Mouse (Mus musculus) liver, adult 2 months (tissue): ENCODE measurements around the gene Olfr123. TPM values are rescaled to one million over a fixed set of nuclear protein-coding genes. Genes with fewer than 3 reads are reported as not detected.

ENCODE experiments used
- DNase-seq: peaks from one replicate; pipeline ENCODE4 v3.0.0-alpha.2; 2011; ENCODE audit warnings: low read depth, low spot score; ENCODE audit errors: extremely low read depth
- H3K27ac ChIP-seq: fragments of 200-500 bp; replicated peaks from 2 replicates; pipeline ENCODE4 v1.5.1; 2012; ENCODE audit warnings: low read depth, mild to moderate bottlenecking, control low read depth, inconsistent platforms, low read length; ENCODE audit not compliant: insufficient read depth
- H3K27me3 ChIP-seq: fragments of 200-500 bp; 2 replicates; pipeline ENCODE4 v1.6.1; 2012; ENCODE audit warnings: mild to moderate bottlenecking, moderate library complexity, low read length, inconsistent platforms; ENCODE audit not compliant: control insufficient read depth, insufficient read depth
- H3K36me3 ChIP-seq: fragments of 200-500 bp; 2 replicates; pipeline ENCODE4 v1.6.1; 2012; ENCODE audit warnings: low read length, inconsistent platforms; ENCODE audit not compliant: control insufficient read depth, insufficient read depth
- H3K4me1 ChIP-seq: fragments of 200-500 bp; 2 replicates; pipeline ENCODE4 v1.6.1; 2011; ENCODE audit warnings: low read length; ENCODE audit not compliant: control insufficient read depth, insufficient read depth
- H3K4me3 ChIP-seq: fragments of 200-500 bp; 2 replicates; pipeline ENCODE4 v1.5.1; 2011; ENCODE audit warnings: low read depth, mild to moderate bottlenecking, control low read depth, low read length, moderate library complexity; ENCODE audit not compliant: insufficient read depth
- H3K79me2 ChIP-seq: fragments of 200-500 bp; 2 replicates; pipeline ENCODE4 v1.6.1; 2012; ENCODE audit warnings: inconsistent platforms, mild to moderate bottlenecking, low read length, moderate library complexity; ENCODE audit not compliant: control insufficient read depth, insufficient read depth
- H3K9ac ChIP-seq: fragments of 200-500 bp; 2 replicates; pipeline ENCODE4 v1.6.1; 2012; ENCODE audit warnings: low read depth, mild to moderate bottlenecking, control low read depth, inconsistent platforms, low read length
- CTCF ChIP-seq: fragments of 200-500 bp; IDR thresholded peaks from 2 replicates; pipeline ENCODE4 v1.5.1; 2011; ENCODE audit warnings: low read depth, low read length, control low read depth
- POLR2A ChIP-seq: fragments of 200-500 bp; IDR thresholded peaks from 2 replicates; pipeline ENCODE4 v1.6.1; 2011; ENCODE audit warnings: low read length, control low read depth; ENCODE audit not compliant: insufficient read depth; ENCODE audit errors: extremely low read depth
- WGBS: fragments of 180-500 bp; shearing (Covaris S2); methylation state at CpG from one replicate; pipeline ENCODE4 v1.1.7; 2018; 5-methylcytosine and 5-hydroxymethylcytosine counted together
- polyA plus RNA-seq: library from polyadenylated mRNA; depleted of rRNA; stranded (reverse); fragments of >200 nt; gene quantifications from 2 replicates; pipeline ENCODE4 v1.2.3, GENCODE M21; 2012; rRNA removed
- total RNA-seq: library from RNA; depleted of rRNA; stranded (reverse); fragments of >200 nt; gene quantifications from 2 replicates; pipeline ENCODE4 v1.2.3, GENCODE M21; 2014; rRNA removed

Olfr123 gene
- total RNA-seq (not detected in 2 replicates), polyA plus RNA-seq (not detected in 2 replicates)

- H3K36me3 ChIP-seq = no peaks in the 10 kb centered on the region
- H3K9ac ChIP-seq = no peak within 1 kb of the TSS
- no peak within 1 kb of the TSS for H3K4me3 ChIP-seq
- WGBS = 87% methylated on average over 2 of the region's 2 CpGs
- no peaks in the 10 kb centered on the region for H3K79me2 ChIP-seq
- H3K27ac ChIP-seq = no peak within 1 kb of the TSS
- H3K27me3 ChIP-seq = no peaks in the 10 kb centered on the region
- no peak for TF ChIP-seq CTCF
- TF ChIP-seq POLR2A = no peak
- H3K4me1 ChIP-seq = no peaks in the 10 kb centered on the region
- no peak for DNase-seq
Measured at GRCm38 (mm10) chr17:37793229-37793628, at the start of gene Olfr123. TSS of gene Olfr123 (plus strand) at chr17:37793529.

GRCm38 (mm10) chr17:37768307-37768706 lies 25.0 kb upstream of the Olfr123 start, which contains the start of gene Olfr122:
TSS of gene Olfr122 (plus strand) at chr17:37768607.
- Histone ChIP-seq H3K9ac (no peak within 1 kb of the TSS), H3K27me3 (no peaks in the 10 kb centered on the region), H3K4me3 (no peak within 1 kb of the TSS), H3K4me1 (no peaks in the 10 kb centered on the region), H3K36me3 (no peaks in the 10 kb centered on the region), H3K79me2 (no peaks in the 10 kb centered on the region), H3K27ac (no peak within 1 kb of the TSS)
- no peak for TF ChIP-seq POLR2A
- no peak for TF ChIP-seq CTCF
- WGBS = 73% methylated on average over 4 of the region's 4 CpGs
- DNase-seq = no peak

- Histone ChIP-seq H3K79me2 (no peaks in the 10 kb centered on the region), H3K27me3 (no peaks in the 10 kb centered on the region), H3K36me3 (no peaks in the 10 kb centered on the region), H3K9ac (no peak within 1 kb of the TSS), H3K4me1 (no peaks in the 10 kb centered on the region), H3K27ac (no peak within 1 kb of the TSS), H3K4me3 (no peak within 1 kb of the TSS)
- DNase-seq = no peak
- TF ChIP-seq CTCF (no peak), POLR2A (no peak)
- 79% methylated on average over 3 of the region's 3 CpGs for WGBS
Measured at GRCm38 (mm10) chr17:37799588-37799987, 6.3 kb downstream of the Olfr123 start, which contains the start of gene Olfr124. TSS of gene Olfr124 (plus strand) at chr17:37799888.

- H3K9ac ChIP-seq = no peak within 1 kb of the TSS
- H3K4me3 ChIP-seq = no peak within 1 kb of the TSS
- no peaks in the 10 kb centered on the region for H3K36me3 ChIP-seq
- TF ChIP-seq POLR2A (no peak), CTCF (no peak)
- H3K27ac ChIP-seq = no peak within 1 kb of the TSS
- no peaks in the 10 kb centered on the region for H3K4me1 ChIP-seq
- H3K27me3 ChIP-seq = no peaks in the 10 kb centered on the region
- no peaks in the 10 kb centered on the region for H3K79me2 ChIP-seq
- DNase-seq = no peak
Measured at GRCm38 (mm10) chr17:37832649-37833048, 39.3 kb downstream of the Olfr123 start, which contains the start of gene Olfr125. TSS of gene Olfr125 (plus strand) at chr17:37832949.

GRCm38 (mm10) chr17:37847183-37847582 lies 53.9 kb downstream of the Olfr123 start, which contains the start of gene Olfr126:
TSS of gene Olfr126 (plus strand) at chr17:37847483.
- Histone ChIP-seq H3K27me3 (no peaks in the 10 kb centered on the region), H3K4me3 (no peak within 1 kb of the TSS), H3K27ac (no peak within 1 kb of the TSS), H3K9ac (no peak within 1 kb of the TSS), H3K4me1 (no peaks in the 10 kb centered on the region), H3K79me2 (no peaks in the 10 kb centered on the region), H3K36me3 (no peaks in the 10 kb centered on the region)
- no peak for DNase-seq
- no peak for TF ChIP-seq CTCF
- no peak for TF ChIP-seq POLR2A

Other genes with a start within 250 kb of the Olfr123 start
- gene Olfr112, start 224.1 kb upstream of the Olfr123 start, total RNA-seq = not detected in 2 replicates
- gene Olfr112, start 224.1 kb upstream of the Olfr123 start, polyA plus RNA-seq = not detected in 2 replicates
- not detected in 2 replicates for gene Olfr113, start 215.9 kb upstream of the Olfr123 start, total RNA-seq
- gene Olfr113, start 215.9 kb upstream of the Olfr123 start, polyA plus RNA-seq = not detected in 2 replicates
- gene Olfr114, start 200.8 kb upstream of the Olfr123 start, total RNA-seq = not detected in 2 replicates
- gene Olfr114, start 200.8 kb upstream of the Olfr123 start, polyA plus RNA-seq = not detected in 2 replicates
- gene Olfr115, start 166.4 kb upstream of the Olfr123 start, total RNA-seq = not detected in 2 replicates
- not detected in 2 replicates for gene Olfr115, start 166.4 kb upstream of the Olfr123 start, polyA plus RNA-seq
- not detected in 2 replicates for gene Olfr116, start 166.3 kb upstream of the Olfr123 start, total RNA-seq
- gene Olfr116, start 166.3 kb upstream of the Olfr123 start, polyA plus RNA-seq = not detected in 2 replicates
- not detected in 2 replicates for gene Olfr117, start 129.7 kb upstream of the Olfr123 start, total RNA-seq
- gene Olfr117, start 129.7 kb upstream of the Olfr123 start, polyA plus RNA-seq = not detected in 2 replicates
- gene Olfr118, start 126.5 kb upstream of the Olfr123 start, total RNA-seq = not detected in 2 replicates
- not detected in 2 replicates for gene Olfr118, start 126.5 kb upstream of the Olfr123 start, polyA plus RNA-seq
- gene Olfr119, start 97.0 kb upstream of the Olfr123 start, total RNA-seq = not detected in 2 replicates
- not detected in 2 replicates for gene Olfr119, start 97.0 kb upstream of the Olfr123 start, polyA plus RNA-seq
- gene Olfr120, start 71.7 kb upstream of the Olfr123 start, total RNA-seq = not detected in 2 replicates
- gene Olfr120, start 71.7 kb upstream of the Olfr123 start, polyA plus RNA-seq = not detected in 2 replicates
- not detected in 2 replicates for gene Olfr121, start 44.7 kb upstream of the Olfr123 start, total RNA-seq
- not detected in 2 replicates for gene Olfr121, start 44.7 kb upstream of the Olfr123 start, polyA plus RNA-seq
- gene Olfr122, start 24.9 kb upstream of the Olfr123 start, total RNA-seq = not detected in 2 replicates
- not detected in 2 replicates for gene Olfr122, start 24.9 kb upstream of the Olfr123 start, polyA plus RNA-seq
- gene Olfr124, start 6.4 kb downstream of the Olfr123 start, total RNA-seq = not detected in 2 replicates
- not detected in 2 replicates for gene Olfr124, start 6.4 kb downstream of the Olfr123 start, polyA plus RNA-seq
- gene Olfr125, start 39.4 kb downstream of the Olfr123 start, total RNA-seq = not detected in 2 replicates
- gene Olfr125, start 39.4 kb downstream of the Olfr123 start, polyA plus RNA-seq = not detected in 2 replicates
- gene Olfr126, start 54.0 kb downstream of the Olfr123 start, total RNA-seq = not detected in 2 replicates
- not detected in 2 replicates for gene Olfr126, start 54.0 kb downstream of the Olfr123 start, polyA plus RNA-seq
- not detected in 2 replicates for gene Olfr127, start 106.9 kb downstream of the Olfr123 start, total RNA-seq
- not detected in 2 replicates for gene Olfr127, start 106.9 kb downstream of the Olfr123 start, polyA plus RNA-seq
- gene Olfr128, start 127.0 kb downstream of the Olfr123 start, total RNA-seq = not detected in 2 replicates
- not detected in 2 replicates for gene Olfr128, start 127.0 kb downstream of the Olfr123 start, polyA plus RNA-seq
- gene Olfr761, start 159.6 kb downstream of the Olfr123 start, total RNA-seq = not detected in 2 replicates
- not detected in 2 replicates for gene Olfr761, start 159.6 kb downstream of the Olfr123 start, polyA plus RNA-seq